Mouse (Mus musculus) G1E (cell line): ENCODE measurements at regions not wholly inside any gene's neighbourhood (a gene's known extent, or its start where the extent isn't known, plus 50 kb on each side); places are given as distances from the start of the nearest gene placed in this dataset.

Experiments used
- CTCF ChIP-seq: IDR thresholded peaks from 2 replicates; pipeline ENCODE4 v1.5.1; 2012; ENCODE audit warnings: low read depth, low read length, inconsistent platforms, mixed read lengths
- GATA1 ChIP-seq: IDR thresholded peaks from 2 replicates; pipeline ENCODE4 v1.6.1; 2012; ENCODE audit warnings: borderline replicate concordance, low read length, inconsistent platforms, mixed read lengths
- TAL1 ChIP-seq: conservative IDR thresholded peaks from 2 replicates; pipeline ENCODE4 v1.6.1; 2012; ENCODE audit warnings: low read depth, low read length, inconsistent platforms, mixed read lengths

GRCm38 (mm10) chr2:84274038-84274724, 151.0 kb downstream of the Calcrl start:
- TF ChIP-seq TAL1: no peak
- TF ChIP-seq GATA1: no peak
- no peak for TF ChIP-seq CTCF
